Mouse (Mus musculus) ovary, postnatal 36 days (tissue): Measurements from ENCODE around the gene Fgf12.

ENCODE experiments used
- DNase-seq: peaks from one replicate; pipeline ENCODE4 v3.0.0; 2022; ENCODE audit warnings: low spot score, mixed read lengths

Gene Fgf12

GRCm38 (mm10) chr16:28752638-28753118, at the start of gene Fgf12:
Fgf12 (minus strand) TSS chr16:28753068.
- no peak for DNase-seq

GRCm38 (mm10) chr16:28793115-28793514, 40.2 kb upstream of the Fgf12 start:
- DNase-seq, result no peak

GRCm38 (mm10) chr16:28770276-28770675, 17.4 kb upstream of the Fgf12 start:
- no peak for DNase-seq

- no peak for DNase-seq
These were observed 8.6 kb upstream of the Fgf12 start for GRCm38 (mm10) chr16:28761417-28761976.

GRCm38 (mm10) chr16:28753124-28753917, 453 bp upstream of the Fgf12 start:
- peak; percentile 48 for DNase-seq

GRCm38 (mm10) chr16:28734461-28734860, 18.4 kb downstream of the Fgf12 start:
- DNase-seq, result no peak

- DNase-seq, result no peak
These were observed 26.1 kb downstream of the Fgf12 start for GRCm38 (mm10) chr16:28726792-28727191.

GRCm38 (mm10) chr16:28706623-28707022, 46.2 kb downstream of the Fgf12 start:
- no peak for DNase-seq

- DNase-seq, result no peak
These were observed 52.5 kb downstream of the Fgf12 start for GRCm38 (mm10) chr16:28700346-28700745.

GRCm38 (mm10) chr16:28696851-28697250, 56.0 kb downstream of the Fgf12 start:
- no peak for DNase-seq

GRCm38 (mm10) chr16:28694113-28694899, 58.6 kb downstream of the Fgf12 start:
- DNase-seq, result no peak

- no peak for DNase-seq
These were observed 63.9 kb downstream of the Fgf12 start for GRCm38 (mm10) chr16:28688861-28689385.

GRCm38 (mm10) chr16:28681625-28682024, 71.2 kb downstream of the Fgf12 start:
- DNase-seq, result no peak

- no peak for DNase-seq
These were observed 84.0 kb downstream of the Fgf12 start for GRCm38 (mm10) chr16:28668815-28669347.

- no peak for DNase-seq
These were observed 100.2 kb downstream of the Fgf12 start for GRCm38 (mm10) chr16:28652640-28653039.

- DNase-seq, result no peak
These were observed 102.3 kb downstream of the Fgf12 start for GRCm38 (mm10) chr16:28650589-28650988.

GRCm38 (mm10) chr16:28645030-28645429, 107.8 kb downstream of the Fgf12 start:
- no peak for DNase-seq

- no peak for DNase-seq
These were observed 121.1 kb downstream of the Fgf12 start for GRCm38 (mm10) chr16:28631721-28632120.

GRCm38 (mm10) chr16:28630771-28631484, 121.9 kb downstream of the Fgf12 start:
- DNase-seq, result no peak

GRCm38 (mm10) chr16:28626259-28626658, 126.6 kb downstream of the Fgf12 start:
- no peak for DNase-seq

- DNase-seq, result no peak
These were observed 127.2 kb downstream of the Fgf12 start for GRCm38 (mm10) chr16:28625689-28626088.
